Mouse (Mus musculus): ENCODE measurements around the gene Abraxas2. TPM values are rescaled to one million over a fixed set of nuclear protein-coding genes. Genes with fewer than 3 reads are reported as not detected.

Gene Abraxas2
- polyA plus RNA-seq, 1 experiment from 2014 or later, result 73.6 TPM

DNA sequence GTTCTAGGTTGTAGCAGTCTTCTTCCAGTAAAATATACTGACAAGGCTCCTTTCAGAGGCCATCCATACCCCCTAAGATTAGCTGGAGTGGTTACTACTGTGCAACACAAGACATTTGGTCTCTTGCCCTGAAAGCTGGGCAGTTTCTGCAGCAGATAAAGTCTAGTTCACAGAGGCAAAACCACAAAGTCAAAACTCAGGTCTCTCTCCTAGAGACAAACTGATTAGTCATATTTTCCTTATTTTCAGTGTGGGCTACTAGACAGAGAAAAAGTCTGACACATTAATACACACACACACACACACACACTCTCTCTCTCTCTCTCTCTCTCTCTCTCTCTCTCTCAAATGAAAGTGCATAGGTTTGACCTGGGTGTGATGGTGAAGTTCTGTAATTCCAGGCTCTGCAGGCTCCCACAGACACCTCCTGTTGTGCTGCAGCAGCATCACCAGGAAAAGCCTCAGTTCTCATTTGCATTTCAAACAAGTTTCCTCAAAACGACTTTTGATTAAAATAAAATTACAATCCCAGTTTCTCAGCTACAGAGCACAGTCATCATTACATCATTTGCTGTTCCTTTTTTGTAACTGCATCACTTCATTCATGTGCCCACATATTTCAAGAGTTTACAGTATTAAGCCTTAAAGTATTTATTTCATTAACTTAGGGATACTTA lies 34.5 kb upstream of the Abraxas2 start:
- Histone ChIP-seq H3K79me2 (ENCODE audit: inconsistent target) (no peaks in the 10 kb centered on the region), H3K4me3 (ENCODE audit: inconsistent target) (no peak overlapping the region), H3K27ac (0 out of 2 replicates have a peak overlapping the region, but pooled peaks have one; percentile 1), H3K36me3 (ENCODE audit: inconsistent target) (no peaks in the 10 kb centered on the region)
- WGBS (ENCODE audit: missing documents), result 13% methylated on average over 1 of the region's 1 CpGs

DNA sequence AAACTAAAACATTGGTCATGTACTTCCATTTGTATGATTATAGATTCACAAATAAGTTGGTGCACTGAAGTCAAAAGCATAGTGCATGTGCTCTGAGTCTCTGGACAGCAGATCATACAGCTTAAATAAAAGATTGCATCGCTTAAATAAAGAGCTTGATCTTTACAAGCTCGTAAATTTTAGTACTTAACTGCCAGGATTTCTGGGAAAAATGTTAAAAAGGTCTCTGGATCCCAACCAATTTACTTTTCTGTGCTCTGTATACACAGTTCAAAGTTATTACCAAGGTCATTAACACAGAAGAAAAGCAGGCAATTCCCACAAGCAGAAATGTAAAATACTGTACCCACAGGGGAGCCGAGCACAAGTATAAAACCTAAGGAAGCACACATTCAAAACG lies 28.1 kb upstream of the Abraxas2 start:
- Histone ChIP-seq H3K79me2 (ENCODE audit: inconsistent target) (no peaks in the 10 kb centered on the region), H3K36me3 (ENCODE audit: inconsistent target) (peaks cover 4% of the 10 kb centered on the region; the same call in 1 of the 2 replicates), H3K27ac (no peak overlapping the region), H3K4me3 (ENCODE audit: inconsistent target) (no peak overlapping the region)
- 92% methylated on average over 4 of the region's 4 CpGs for WGBS (ENCODE audit: missing documents)

GRCm38 (mm10) chr7:132841287-132841686 lies 17.7 kb upstream of the Abraxas2 start:
- no peaks in the 10 kb centered on the region for H3K36me3 ChIP-seq (ENCODE audit: inconsistent target)
- H3K4me3 ChIP-seq (ENCODE audit: inconsistent target), result no peak overlapping the region
- no peaks in the 10 kb centered on the region for H3K79me2 ChIP-seq (ENCODE audit: inconsistent target)
- no peak overlapping the region for H3K27ac ChIP-seq
- 97% methylated on average over 5 of the region's 5 CpGs for WGBS (ENCODE audit: missing documents)

GRCm38 (mm10) chr7:132842455-132842854 lies 16.6 kb upstream of the Abraxas2 start:
- Histone ChIP-seq H3K79me2 (ENCODE audit: inconsistent target) (no peaks in the 10 kb centered on the region), H3K4me3 (ENCODE audit: inconsistent target) (no peak overlapping the region), H3K36me3 (ENCODE audit: inconsistent target) (no peaks in the 10 kb centered on the region), H3K27ac (no peak overlapping the region)
- WGBS (ENCODE audit: missing documents), result 100% methylated on average over 1 of the region's 1 CpGs

- H3K4me3 ChIP-seq (ENCODE audit: inconsistent target), result no peak overlapping the region
- H3K36me3 ChIP-seq (ENCODE audit: inconsistent target), result no peaks in the 10 kb centered on the region
- WGBS (ENCODE audit: missing documents), result 64% methylated on average over 3 of the region's 3 CpGs
- no peak overlapping the region for H3K27ac ChIP-seq
- H3K79me2 ChIP-seq (ENCODE audit: inconsistent target), result no peaks in the 10 kb centered on the region
Observed at GRCm38 (mm10) chr7:132843152-132843551, 15.9 kb upstream of the Abraxas2 start.

- H3K4me3 ChIP-seq (ENCODE audit: inconsistent target), result peak within 1 kb of the TSS; percentile 67
- peaks cover 8% of the 10 kb centered on the region; the same call in 1 of the 2 replicates for H3K36me3 ChIP-seq (ENCODE audit: inconsistent target)
- H3K27ac ChIP-seq, result peak within 1 kb of the TSS; percentile 63
- peaks cover 13% of the 10 kb centered on the region; the same call in 1 of the 2 replicates for H3K79me2 ChIP-seq (ENCODE audit: inconsistent target)
- 3% methylated on average over 37 of the region's 37 CpGs for WGBS (ENCODE audit: missing documents)
Observed at GRCm38 (mm10) chr7:132852173-132852844, 6.7 kb upstream of the Abraxas2 start, which contains the start of gene Eef1akmt2. Eef1akmt2 (minus strand) TSS chr7:132852673.

DNA sequence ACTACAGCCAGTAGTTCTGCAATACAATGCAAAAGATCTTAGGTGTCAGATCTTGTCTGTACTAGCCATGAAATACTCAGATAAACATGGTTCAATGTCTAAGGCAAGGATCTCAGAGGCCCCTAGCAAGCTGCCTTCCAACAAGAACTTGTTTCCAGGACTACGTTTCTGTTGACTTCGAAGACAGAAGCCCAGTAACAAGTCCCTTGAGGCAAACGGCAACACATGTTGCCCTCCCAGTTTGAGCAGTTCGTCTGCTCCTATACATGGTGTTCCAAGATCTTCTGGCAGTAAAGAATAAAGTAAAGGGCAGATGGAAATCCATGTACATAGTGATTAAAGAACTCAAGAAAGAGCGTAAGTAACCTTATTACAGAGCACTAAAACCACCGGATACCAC lies 5.7 kb upstream of the Abraxas2 start:
- 94% methylated on average over 6 of the region's 6 CpGs for WGBS (ENCODE audit: missing documents)
- no peak overlapping the region for H3K27ac ChIP-seq
- H3K36me3 ChIP-seq (ENCODE audit: inconsistent target), result peaks cover 8% of the 10 kb centered on the region; the same call in 1 of the 2 replicates
- peaks cover 13% of the 10 kb centered on the region; the same call in 1 of the 2 replicates for H3K79me2 ChIP-seq (ENCODE audit: inconsistent target)
- H3K4me3 ChIP-seq (ENCODE audit: inconsistent target), result no peak overlapping the region

DNA sequence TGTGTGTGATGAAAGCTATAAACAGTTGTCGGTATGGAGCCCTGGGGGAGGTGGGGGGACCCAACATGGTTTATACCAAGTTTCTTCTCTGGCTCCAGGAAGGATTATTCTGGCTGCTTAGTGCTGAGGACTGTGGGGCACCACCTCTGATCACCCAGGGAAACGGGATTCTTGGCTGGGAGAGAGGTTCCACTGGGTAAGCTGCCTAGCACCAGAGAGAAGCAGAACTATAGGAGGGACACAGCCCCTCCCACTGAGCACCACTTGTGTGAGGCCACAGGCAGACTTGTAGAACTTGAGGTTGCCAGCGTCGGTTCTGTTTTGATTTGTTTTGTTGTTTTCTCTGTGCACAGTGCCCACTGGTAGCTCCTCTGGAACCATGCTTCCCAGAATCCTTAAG lies 5.1 kb upstream of the Abraxas2 start:
- Histone ChIP-seq H3K4me3 (ENCODE audit: inconsistent target) (no peak overlapping the region), H3K79me2 (ENCODE audit: inconsistent target) (peaks cover 13% of the 10 kb centered on the region; the same call in 1 of the 2 replicates), H3K27ac (no peak overlapping the region), H3K36me3 (ENCODE audit: inconsistent target) (peaks cover 6% of the 10 kb centered on the region; the same call in 1 of the 2 replicates)
- 76% methylated on average over 4 of the region's 4 CpGs for WGBS (ENCODE audit: missing documents)

DNA sequence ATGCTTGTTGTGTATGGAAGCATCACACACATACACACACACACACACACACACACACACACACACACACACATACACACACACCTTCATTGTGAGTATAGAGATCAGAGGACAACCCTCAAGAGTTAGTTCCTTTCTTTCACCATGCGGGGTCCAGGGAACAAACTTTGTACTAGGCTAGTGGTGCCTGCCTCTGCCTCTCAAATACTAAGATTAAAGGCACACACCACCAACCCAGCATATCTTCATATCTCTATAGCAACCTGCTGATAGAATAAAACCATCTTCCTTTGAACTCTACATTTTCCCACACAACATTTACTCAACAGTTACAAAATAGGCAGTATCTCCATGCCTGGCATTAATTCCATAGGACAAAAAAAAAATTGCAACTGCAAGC lies 2.9 kb upstream of the Abraxas2 start:
- no peak overlapping the region for H3K4me3 ChIP-seq (ENCODE audit: inconsistent target)
- H3K27ac ChIP-seq, result no peak overlapping the region
- H3K36me3 ChIP-seq (ENCODE audit: inconsistent target), result no peaks in the 10 kb centered on the region
- peaks cover 23% of the 10 kb centered on the region for H3K79me2 ChIP-seq (ENCODE audit: inconsistent target)
- WGBS (ENCODE audit: missing documents), result no CpG with 5 or more reads among the region's 1 CpGs

DNA sequence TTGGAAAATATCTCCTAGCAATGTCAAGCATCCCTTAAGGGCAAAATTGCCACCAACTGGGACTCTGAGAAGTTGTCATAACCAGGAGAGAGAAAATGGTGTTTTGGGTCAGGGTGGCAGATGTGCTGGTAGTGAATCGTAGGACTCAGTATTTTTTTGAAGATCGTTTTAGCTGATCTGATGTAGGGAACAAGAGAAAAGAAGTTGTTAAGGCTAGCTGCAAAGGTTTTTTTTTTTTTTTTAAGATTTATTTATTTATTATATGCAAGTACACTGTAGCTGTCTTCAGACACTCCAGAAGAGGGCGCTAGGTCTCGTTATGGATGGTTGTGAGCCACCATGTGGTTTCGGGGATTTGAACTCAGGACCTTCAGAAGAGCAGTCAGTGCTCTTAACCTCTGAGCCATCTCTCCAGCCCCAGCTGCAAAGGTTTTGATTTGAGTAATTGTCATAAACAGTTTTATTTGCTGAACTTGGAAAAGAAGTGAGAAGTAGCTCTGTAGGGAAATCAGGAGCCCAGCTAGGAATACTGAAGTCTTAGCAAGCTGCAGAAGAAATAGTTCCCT lies 899 bp upstream of the Abraxas2 start:
- no peak overlapping the region for H3K4me3 ChIP-seq (ENCODE audit: inconsistent target)
- H3K79me2 ChIP-seq (ENCODE audit: inconsistent target), result peaks cover 34% of the 10 kb centered on the region
- WGBS (ENCODE audit: missing documents), result 55% methylated on average over 5 of the region's 5 CpGs
- no peaks in the 10 kb centered on the region for H3K36me3 ChIP-seq (ENCODE audit: inconsistent target)
- peak overlapping the region; percentile 83; the same call in 1 of the 2 replicates for H3K27ac ChIP-seq

DNA sequence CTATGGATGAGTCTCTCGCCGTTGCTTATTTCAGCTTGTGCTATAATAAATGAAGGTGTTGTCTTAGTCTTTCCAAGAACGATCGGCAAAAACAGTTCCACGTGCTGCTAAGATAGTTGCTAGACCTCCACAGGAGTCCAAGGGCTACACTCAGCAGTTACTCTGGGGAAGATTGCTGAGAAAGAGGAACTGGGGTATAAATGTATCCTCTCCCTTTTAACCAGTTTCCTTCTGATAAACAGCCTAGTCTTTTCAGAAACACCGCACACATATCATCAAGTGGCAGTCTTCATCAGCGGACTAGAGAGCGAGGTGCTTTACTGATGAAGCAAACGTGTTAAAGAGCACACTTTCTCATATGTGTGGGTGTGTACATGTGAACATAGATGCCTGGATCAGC lies 7.3 kb downstream of the Abraxas2 start:
- H3K27ac ChIP-seq, result no peak overlapping the region
- peaks cover 100% of the 10 kb centered on the region for H3K79me2 ChIP-seq (ENCODE audit: inconsistent target)
- no peak overlapping the region for H3K4me3 ChIP-seq (ENCODE audit: inconsistent target)
- 26% methylated on average over 9 of the region's 9 CpGs for WGBS (ENCODE audit: missing documents)
- peaks cover 43% of the 10 kb centered on the region for H3K36me3 ChIP-seq (ENCODE audit: inconsistent target)

- Histone ChIP-seq H3K79me2 (ENCODE audit: inconsistent target) (peaks cover 37% of the 10 kb centered on the region), H3K4me3 (ENCODE audit: inconsistent target) (no peak overlapping the region), H3K27ac (no peak overlapping the region), H3K36me3 (ENCODE audit: inconsistent target) (peaks cover 86% of the 10 kb centered on the region)
- WGBS (ENCODE audit: missing documents), result 40% methylated on average over 2 of the region's 2 CpGs
Observed at GRCm38 (mm10) chr7:132873043-132873442, 14.0 kb downstream of the Abraxas2 start.

DNA sequence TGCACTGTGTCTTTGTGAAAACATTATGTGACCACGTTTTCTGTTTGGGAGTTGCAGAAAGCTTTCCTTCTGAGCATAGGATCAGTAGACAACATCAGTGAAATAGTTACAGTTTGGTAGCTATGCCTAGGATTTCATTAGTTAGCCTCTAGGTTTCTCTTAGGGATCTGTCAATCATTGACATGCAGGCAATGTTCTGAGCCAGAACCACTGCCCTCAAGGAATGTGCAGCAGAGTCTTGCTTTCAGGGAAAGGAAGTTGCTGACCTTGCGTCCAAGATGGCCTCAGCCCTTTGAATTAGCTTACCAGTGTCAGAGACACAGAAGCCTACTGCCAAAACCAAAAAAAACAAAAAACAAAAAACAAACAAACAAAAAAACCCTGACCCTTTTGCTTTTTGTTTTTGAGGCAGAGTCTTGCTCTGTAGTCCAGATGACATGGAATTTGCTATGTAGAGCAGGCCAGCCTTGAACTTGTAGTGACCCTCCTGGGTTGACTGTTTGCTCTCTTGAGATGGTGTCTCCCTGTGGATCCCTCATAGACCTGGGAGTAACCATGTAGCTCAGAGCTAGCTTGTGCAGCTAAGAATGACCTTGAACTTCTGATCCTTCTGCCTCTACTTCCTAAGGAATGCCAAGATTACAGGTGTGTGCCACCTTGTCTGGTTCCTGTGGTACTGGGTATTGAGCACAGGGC lies 16.5 kb downstream of the Abraxas2 start:
- no peak overlapping the region for H3K27ac ChIP-seq
- peaks cover 12% of the 10 kb centered on the region; the same call in 1 of the 2 replicates for H3K79me2 ChIP-seq (ENCODE audit: inconsistent target)
- WGBS (ENCODE audit: missing documents), result 100% methylated on average over 2 of the region's 2 CpGs
- peaks cover 86% of the 10 kb centered on the region for H3K36me3 ChIP-seq (ENCODE audit: inconsistent target)
- H3K4me3 ChIP-seq (ENCODE audit: inconsistent target), result no peak overlapping the region

GRCm38 (mm10) chr7:132880276-132880675 lies 21.3 kb downstream of the Abraxas2 start:
- Histone ChIP-seq H3K36me3 (ENCODE audit: inconsistent target) (peaks cover 97% of the 10 kb centered on the region), H3K79me2 (ENCODE audit: inconsistent target) (no peaks in the 10 kb centered on the region), H3K4me3 (ENCODE audit: inconsistent target) (no peak overlapping the region), H3K27ac (no peak overlapping the region)
- WGBS (ENCODE audit: missing documents), result 92% methylated on average over 1 of the region's 1 CpGs
